Mouse (Mus musculus): ENCODE data around the gene Gm5926. TPM values are rescaled to one million over a fixed set of nuclear protein-coding genes. Genes with fewer than 3 reads are reported as not detected.

Gene Gm5926
- polyA plus RNA-seq (2015; fragmentation: Illumina TruSeq; extraction: RNeasy Lipid Tissue Mini Kit (QIAGEN cat#74804); ENCODE audit: insufficient read depth, low read depth, low replicate concordance): not detected

DNA sequence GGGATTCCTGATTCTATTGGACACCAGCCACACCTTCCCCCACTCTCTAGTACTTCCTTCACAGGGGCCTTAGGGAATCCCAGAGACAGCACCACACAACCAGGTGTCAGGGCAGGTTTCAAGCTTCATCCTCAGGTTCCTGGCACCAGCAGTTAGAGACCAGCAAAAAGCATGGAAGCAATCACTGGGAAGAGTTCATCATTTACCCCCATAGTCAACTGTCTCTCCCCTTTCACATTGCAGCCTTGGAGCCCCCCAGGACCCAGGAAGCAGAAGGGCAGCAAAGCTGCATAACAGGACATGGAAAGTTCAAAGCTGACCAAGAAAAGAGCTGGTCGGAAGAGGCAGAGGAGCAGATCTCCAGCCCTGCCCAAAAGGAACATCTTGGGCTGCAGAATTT lies at the start of gene Gm5926:
Gene Gm5926 (plus strand): TSS at position 301 of the 400 bp plus-strand sequence.

Other genes starting within 250 kb of the Gm5926 start
- not detected for gene Btbd35f1, start 90.7 kb upstream of the Gm5926 start, polyA plus RNA-seq (2015; fragmentation: Illumina TruSeq; extraction: RNeasy Lipid Tissue Mini Kit (QIAGEN cat#74804); ENCODE audit: insufficient read depth, low read depth, low replicate concordance)
- gene Btbd35f21, start 75.4 kb downstream of the Gm5926 start, polyA plus RNA-seq (2015; fragmentation: Illumina TruSeq; extraction: RNeasy Lipid Tissue Mini Kit (QIAGEN cat#74804); ENCODE audit: insufficient read depth, low read depth, low replicate concordance): not detected
- gene Btbd35f30, start 243.9 kb downstream of the Gm5926 start, polyA plus RNA-seq (2015; fragmentation: Illumina TruSeq; extraction: RNeasy Lipid Tissue Mini Kit (QIAGEN cat#74804); ENCODE audit: insufficient read depth, low read depth, low replicate concordance): not detected

All from pancreas, adult 10 weeks (tissue).